Mouse (Mus musculus) MEL (cell line): ENCODE results near the gene Olfr692. TPM values are rescaled to one million over a fixed set of nuclear protein-coding genes. Genes with fewer than 3 reads are reported as not detected.

ENCODE experiments used
- DNase-seq: peaks from one replicate; pipeline ENCODE4 v3.0.0; 2011; ENCODE audit warnings: low read depth, low spot score
- H3K27ac ChIP-seq: 2 replicates; pipeline ENCODE4 v1.5.1; 2012; ENCODE audit warnings: low read depth, mild to moderate bottlenecking, control low read depth, low read length, moderate library complexity; ENCODE audit not compliant: control insufficient read depth
- H3K27me3 ChIP-seq, 2 experiments: fragments of 150-350 bp in 1 of 2; sonication (generic) in 1 of 2; 2 replicates each; pipeline ENCODE4 v1.6.1; 2012; ENCODE audit warnings: low read length in 2 of 2, mild to moderate bottlenecking in 2 of 2, improper control_type of control experiment in 1 of 2, moderate library complexity in 1 of 2; ENCODE audit not compliant: insufficient read depth in 2 of 2, control insufficient read depth in 1 of 2
- H3K36me3 ChIP-seq, 2 experiments: 2 replicates each; pipeline ENCODE4 v1.6.1; 2012 to 2014; ENCODE audit warnings: low read length in 2 of 2, improper control_type of control experiment in 1 of 2, inconsistent platforms in 1 of 2, mild to moderate bottlenecking in 1 of 2; ENCODE audit not compliant: insufficient read depth in 2 of 2, control insufficient read depth in 1 of 2
- H3K4me1 ChIP-seq, 2 experiments: fragments of 150-350 bp in 1 of 2; sonication (generic) in 1 of 2; 2 replicates each; pipeline ENCODE4 v1.6.1; 2012; ENCODE audit warnings: low read length in 2 of 2, improper control_type of control experiment in 1 of 2, mild to moderate bottlenecking in 1 of 2; ENCODE audit not compliant: insufficient read depth in 2 of 2, control insufficient read depth in 1 of 2
- H3K4me3 ChIP-seq, 2 experiments: fragments of 150-350 bp in 1 of 2; sonication (generic) in 1 of 2; 2 replicates each; pipeline ENCODE4 v1.5.1; 2012; ENCODE audit warnings: low read depth in 2 of 2, low read length in 2 of 2, mild to moderate bottlenecking in 2 of 2, moderate library complexity in 2 of 2, control low read depth in 1 of 2, improper control_type of control experiment in 1 of 2; ENCODE audit not compliant: control insufficient read depth in 1 of 2, insufficient read depth in 1 of 2
- H3K79me2 ChIP-seq: 2 replicates; pipeline ENCODE4 v1.6.1; 2012; ENCODE audit warnings: mild to moderate bottlenecking, low read length, moderate library complexity; ENCODE audit not compliant: control insufficient read depth, poor library complexity, insufficient read depth
- H3K9ac ChIP-seq: 2 replicates; pipeline ENCODE4 v1.6.1; 2012; ENCODE audit warnings: low read depth, mild to moderate bottlenecking, control low read depth, low read length, moderate library complexity; ENCODE audit not compliant: control insufficient read depth, poor library complexity, severe bottlenecking
- H3K9me3 ChIP-seq: fragments of 150-350 bp; sonication (generic); replicated peaks from 2 replicates; pipeline ENCODE4 v1.6.1; 2012; ENCODE audit warnings: mild to moderate bottlenecking, low read length, improper control_type of control experiment, moderate library complexity; ENCODE audit not compliant: insufficient read depth
- CHD1 ChIP-seq: IDR thresholded peaks from 2 replicates; pipeline ENCODE4 v1.6.1; 2012; ENCODE audit warnings: low read depth, mild to moderate bottlenecking, inconsistent platforms, low read length, improper control_type of control experiment
- E2F4 ChIP-seq: IDR thresholded peaks from 2 replicates; pipeline ENCODE4 v1.6.1; 2011; ENCODE audit warnings: low read depth, low read length, improper control_type of control experiment, borderline replicate concordance
- ELF1 ChIP-seq: IDR thresholded peaks from 2 replicates; pipeline ENCODE4 v1.6.1; 2014; ENCODE audit warnings: low read depth, mild to moderate bottlenecking, inconsistent platforms, low read length, improper control_type of control experiment, moderate library complexity
- EP300 ChIP-seq, 2 experiments: IDR thresholded peaks; 2 replicates each; pipeline ENCODE4 v1.6.1; 2011; ENCODE audit warnings: improper control_type of control experiment in 2 of 2, low read length in 2 of 2, low read depth in 1 of 2, mild to moderate bottlenecking in 1 of 2
- ETS1 ChIP-seq: IDR thresholded peaks from 2 replicates; pipeline ENCODE4 v1.6.1; 2012; ENCODE audit warnings: low read depth, mild to moderate bottlenecking, inconsistent platforms, low read length, improper control_type of control experiment, moderate library complexity
- GATA1 ChIP-seq: IDR thresholded peaks from 2 replicates; pipeline ENCODE4 v1.6.1; 2011; ENCODE audit warnings: low read depth, low read length, improper control_type of control experiment
- MAFK ChIP-seq: IDR thresholded peaks from 2 replicates; pipeline ENCODE4 v1.6.1; 2011; ENCODE audit warnings: low read depth, mild to moderate bottlenecking, low read length, improper control_type of control experiment, borderline replicate concordance
- MEF2A ChIP-seq: IDR thresholded peaks from 2 replicates; pipeline ENCODE4 v1.6.1; 2014; ENCODE audit warnings: low read depth, mild to moderate bottlenecking, inconsistent platforms, low read length, improper control_type of control experiment; ENCODE audit not compliant: poor library complexity, insufficient replicate concordance, severe bottlenecking; ENCODE audit errors: extremely low read depth
- MXI1 ChIP-seq: IDR thresholded peaks from 2 replicates; pipeline ENCODE4 v1.6.1; 2011; ENCODE audit warnings: mild to moderate bottlenecking, low read depth, low read length, improper control_type of control experiment
- MYB ChIP-seq: IDR thresholded peaks from 2 replicates; pipeline ENCODE4 v1.6.1; 2011; ENCODE audit warnings: mild to moderate bottlenecking, low read depth, low read length, improper control_type of control experiment
- POLR2A ChIP-seq, 2 experiments: IDR thresholded peaks; 2 replicates each; pipeline ENCODE4 v1.6.1; 2011 to 2012; ENCODE audit warnings: low read length in 2 of 2, mild to moderate bottlenecking in 2 of 2, control low read depth in 1 of 2, improper control_type of control experiment in 1 of 2, low read depth in 1 of 2, moderate library complexity in 1 of 2; ENCODE audit not compliant: control insufficient read depth in 1 of 2, insufficient read depth in 1 of 2, poor library complexity in 1 of 2
- POLR2AphosphoS5 ChIP-seq: IDR thresholded peaks from 2 replicates; pipeline ENCODE4 v1.6.1; 2012; ENCODE audit warnings: low read depth, borderline replicate concordance, mild to moderate bottlenecking, inconsistent platforms, low read length, moderate library complexity, mixed read lengths
- RAD21 ChIP-seq: IDR thresholded peaks from 2 replicates; pipeline ENCODE4 v1.6.1; 2011; ENCODE audit warnings: mild to moderate bottlenecking, low read depth, low read length, improper control_type of control experiment
- RCOR1 ChIP-seq: IDR thresholded peaks from 2 replicates; pipeline ENCODE4 v1.6.1; 2012; ENCODE audit warnings: low read depth, mild to moderate bottlenecking, inconsistent platforms, low read length, improper control_type of control experiment
- SIN3A ChIP-seq: IDR thresholded peaks from 2 replicates; pipeline ENCODE4 v1.6.1; 2012; ENCODE audit warnings: low read length, improper control_type of control experiment, inconsistent platforms
- SMC3 ChIP-seq: IDR thresholded peaks from 2 replicates; pipeline ENCODE4 v1.6.1; 2011; ENCODE audit warnings: low read depth, low read length, improper control_type of control experiment
- TAL1 ChIP-seq: IDR thresholded peaks from 2 replicates; pipeline ENCODE4 v1.6.1; 2012; ENCODE audit warnings: mild to moderate bottlenecking, inconsistent platforms, low read length, moderate library complexity, mixed read lengths
- TBP ChIP-seq: IDR thresholded peaks from 2 replicates; pipeline ENCODE4 v1.8.0; 2011; ENCODE audit warnings: low read depth, low read length, improper control_type of control experiment
- TCF12 ChIP-seq: IDR thresholded peaks from 2 replicates; pipeline ENCODE4 v1.6.1; 2014; ENCODE audit warnings: low read depth, mild to moderate bottlenecking, inconsistent platforms, low read length, improper control_type of control experiment, moderate library complexity
- UBTF ChIP-seq: IDR thresholded peaks from 2 replicates; pipeline ENCODE4 v1.6.1; 2012; ENCODE audit warnings: low read depth, mild to moderate bottlenecking, inconsistent platforms, low read length, improper control_type of control experiment, moderate library complexity, borderline replicate concordance; ENCODE audit not compliant: insufficient read depth
- USF1 ChIP-seq: IDR thresholded peaks from 2 replicates; pipeline ENCODE4 v1.6.1; 2014; ENCODE audit warnings: low read depth, mild to moderate bottlenecking, inconsistent platforms, low read length, improper control_type of control experiment, moderate library complexity
- ZMIZ1 ChIP-seq: IDR thresholded peaks from 2 replicates; pipeline ENCODE4 v1.6.1; 2012; ENCODE audit warnings: low read depth, mild to moderate bottlenecking, inconsistent platforms, low read length, improper control_type of control experiment, moderate library complexity
- polyA plus RNA-seq, 2 experiments: library from polyadenylated mRNA; stranded (reverse) in 1 of 2; unstranded in 1 of 2; fragments of >175 nt in 1 of 2; fragments of >200 nt in 1 of 2; gene quantifications; 2 replicates each; pipeline versions ENCODE4 v1.2.1 to v1.2.4; 2012; ENCODE audit warnings: low replicate concordance in 2 of 2, low read depth in 1 of 2; ENCODE audit not compliant: insufficient read length in 2 of 2, insufficient read depth in 1 of 2, missing spikeins in 1 of 2
- total RNA-seq: library from RNA; depleted of rRNA; stranded (reverse); fragments of 300-350 nt; gene quantifications from 2 replicates; pipeline ENCODE4 v1.2.3, GENCODE M21; 2012

Olfr692 gene
- total and polyA plus RNA-seq, 3 experiments = not detected

DNA sequence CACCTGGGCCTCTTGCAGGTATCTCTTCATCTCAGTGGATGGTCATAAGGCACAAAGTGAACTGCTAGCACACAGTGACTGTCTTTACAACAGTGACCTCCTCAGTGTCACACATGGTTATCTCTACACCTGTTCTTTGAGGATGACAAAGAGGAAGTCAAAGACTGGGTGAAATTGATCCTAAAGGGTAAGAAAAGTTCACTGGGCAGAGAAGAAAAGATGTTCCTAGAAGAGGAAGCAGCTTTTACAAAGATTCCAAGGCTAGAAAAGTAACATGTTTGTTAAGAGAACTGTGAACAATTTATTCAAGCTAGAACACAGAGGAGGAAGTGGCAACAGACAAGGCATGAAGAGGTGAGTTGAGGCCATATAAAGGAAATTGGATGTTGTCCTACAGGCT is 28.1 kb downstream of the Olfr692 start:
- no peak overlapping the region for H3K9ac ChIP-seq
- H3K4me3 ChIP-seq = no peak overlapping the region
- H3K27me3 ChIP-seq = no peaks in the 10 kb centered on the region
- no peaks in the 10 kb centered on the region; the same call in 1 of the 2 replicates for H3K79me2 ChIP-seq
- H3K9me3 ChIP-seq = no peaks in the 10 kb centered on the region
- peak; percentile 51 for DNase-seq
- peaks cover 0 to 11% of the 10 kb centered on the region in 2 experiments; a peak in 2 of 4 replicates for H3K4me1 ChIP-seq
- TF ChIP-seq E2F4 = no peak
- TF ChIP-seq ETS1 = 0 out of 2 replicates have a peak, but pooled peaks have one; percentile 16
- TF ChIP-seq USF1 = no peak
- TF ChIP-seq MAFK = no peak
- TF ChIP-seq SIN3A = no peak
- TF ChIP-seq SMC3 = no peak
- TF ChIP-seq MEF2A = no peak
- no peak for TF ChIP-seq MYB
- no peak for TF ChIP-seq GATA1
- peak; percentile 28 to 44; a peak in 2 of 4 replicates for TF ChIP-seq EP300 (IDR thresholded peaks at IDR 0.05; ENCODE audit: low read depth in 1 of 2, low read length in 2 of 2)
- TF ChIP-seq POLR2AphosphoS5 = no peak
- no peak for TF ChIP-seq ELF1
- no peak for TF ChIP-seq MXI1
- no peak for TF ChIP-seq ZMIZ1
- TF ChIP-seq UBTF = no peak
- TF ChIP-seq RAD21 = no peak
- TF ChIP-seq TCF12 = no peak
- 0 out of 2 replicates have a peak, but pooled peaks have one; percentile 11 for TF ChIP-seq TAL1
- TF ChIP-seq CHD1 = no peak
- no peak for TF ChIP-seq POLR2A (IDR thresholded peaks at IDR 0.05; ENCODE audit: control insufficient read depth in 1 of 2, insufficient read depth in 1 of 2, low read depth in 1 of 2, low read length in 2 of 2, poor library complexity in 1 of 2)
- TF ChIP-seq TBP = no peak
- no peak for TF ChIP-seq RCOR1
- H3K27ac ChIP-seq = no peak overlapping the region
- peaks cover 0 to 23% of the 10 kb centered on the region in 2 experiments; a peak in 3 of 4 replicates for H3K36me3 ChIP-seq
